In the genomic region with DNA sequence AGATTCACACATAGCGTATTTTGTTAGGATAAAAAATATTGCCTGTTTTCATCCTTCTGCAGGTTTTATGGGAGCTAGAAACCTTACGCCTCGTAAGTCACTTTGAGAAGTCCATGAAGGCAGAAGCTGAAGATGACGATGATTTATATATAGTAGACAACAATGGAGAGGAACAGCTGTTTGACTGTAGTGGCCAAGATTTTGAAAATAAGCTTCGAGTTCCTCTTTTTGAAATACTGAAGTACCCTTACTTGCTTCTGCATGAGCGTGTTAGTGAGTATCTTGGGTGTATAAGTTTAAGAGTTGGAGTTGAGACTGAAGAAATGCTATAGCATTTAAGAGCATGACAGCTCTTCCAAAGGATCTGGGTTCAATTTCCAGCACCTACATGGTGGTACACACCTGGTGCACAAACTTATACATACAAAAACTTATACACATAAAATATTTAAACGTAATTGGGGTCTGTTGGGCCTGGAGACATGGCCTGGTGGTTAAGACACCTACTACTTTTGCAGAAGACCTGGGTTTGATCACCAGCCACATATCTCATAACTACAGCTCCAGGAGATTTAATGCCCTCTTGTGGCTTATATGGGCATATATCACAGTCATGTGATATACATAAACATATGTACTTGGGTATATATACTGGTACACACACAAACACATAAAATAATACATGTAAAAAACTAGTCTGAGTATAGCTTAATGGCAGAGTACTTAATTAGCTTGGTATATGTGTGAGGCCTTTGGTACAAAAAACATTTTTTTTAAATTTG, we compare ENCODE assay signal across 15 mouse cellular contexts. TPM values are rescaled to one million over a fixed set of nuclear protein-coding genes. Genes with fewer than 3 reads are reported as not detected.
DNase-seq lines count a peak whose midpoint lies in the region; ATAC-seq and TF ChIP-seq lines count a peak whose summit lies in the region.
"Had no signal": no experiment of that assay in that cellular context is flagged by ENCODE, and none has a peak within 500 bp of the region (broad histone marks: within the 10 kb centered on the region; RNA-seq: fewer than 3 reads in every experiment).

No protein-coding gene starts in this region.

- TF ChIP-seq POLR2A in liver, adult 2 months (IDR thresholded peaks at IDR 0.05; ENCODE audit: extremely low read depth, insufficient read depth, low read length) = no peak
- TF ChIP-seq POLR2A in kidney, adult 2 months (IDR thresholded peaks at IDR 0.05; ENCODE audit: low read depth, low read length) = no peak

- peak; percentile 9 for DNase-seq in embryonic facial prominence, embryonic 11.5 days (ENCODE audit: low spot score)
- no peak for DNase-seq in embryonic facial prominence, embryonic 10.5 days (ENCODE audit: low spot score)
- peak; percentile 4 for DNase-seq in liver, adult 2 months (ENCODE audit: extremely low read depth, low read depth, low spot score)
- no peak for DNase-seq in kidney, adult 2 months
- no peak for DNase-seq in adipocyte (ENCODE audit: low spot score)
- DNase-seq: cerebellum, adult 2 months; left cerebral cortex, postnatal 4 days; right cerebral cortex, postnatal 25 days; thymus, postnatal 25 days had no signal

- no peak overlapping the region for H3K9ac ChIP-seq in embryonic facial prominence, embryonic 11.5 days (replicated peaks; ENCODE audit: low read length)
- H3K9ac ChIP-seq in liver, adult 2 months (ENCODE audit: low read depth, low read length) = no peak overlapping the region
- H3K9ac ChIP-seq in liver, embryonic 12.5 days = no peak overlapping the region
- H3K9ac ChIP-seq: hindbrain, embryonic 15.5 days; liver, embryonic 15.5 days had no signal

- peaks cover 4% of the 10 kb centered on the region for H3K36me3 ChIP-seq in embryonic facial prominence, embryonic 11.5 days (replicated peaks; ENCODE audit: control insufficient read depth, insufficient read depth, low read depth, low read length)
- peaks cover 82% of the 10 kb centered on the region for H3K36me3 ChIP-seq in embryonic facial prominence, embryonic 10.5 days (replicated peaks)
- H3K36me3 ChIP-seq in liver, adult 2 months (ENCODE audit: control insufficient read depth, insufficient read depth, low read length) = peaks cover 39% of the 10 kb centered on the region
- H3K36me3 ChIP-seq in liver, embryonic 12.5 days = peaks cover 79% of the 10 kb centered on the region
- peaks cover 91% of the 10 kb centered on the region for H3K36me3 ChIP-seq in E14TG2a.4 (ENCODE audit: insufficient read depth, low read length)
- no peaks in the 10 kb centered on the region; the same call in none of the 2 replicates for H3K36me3 ChIP-seq in kidney, adult 2 months (ENCODE audit: control insufficient read depth, insufficient read depth, low read length)

- no peak overlapping the region for H3K4me2 ChIP-seq in embryonic facial prominence, embryonic 11.5 days (ENCODE audit: low read depth, low read length)
- H3K4me2 ChIP-seq in liver, embryonic 12.5 days = no peak overlapping the region
- H3K4me2 ChIP-seq: hindbrain, embryonic 15.5 days; liver, embryonic 15.5 days had no signal

- no peak for ATAC-seq in embryonic facial prominence, embryonic 11.5 days (replicated peaks; ENCODE audit: insufficient number of reproducible peaks, low FRiP score, low TSS enrichment, low read depth)
- ATAC-seq in liver, embryonic 12.5 days = no peak
- peak; percentile 56 for ATAC-seq in monocyte, adult 5-6 weeks (replicated peaks; ENCODE audit: insufficient number of reproducible peaks, low FRiP score, low TSS enrichment, poor library complexity, severe bottlenecking)
- ATAC-seq: activated CD4-positive, CD25-positive, alpha-beta regulatory T cell, adult 4 months had no signal

- 93% methylated on average over 7 of the region's 7 CpGs for WGBS in embryonic facial prominence, embryonic 11.5 days
- 93% methylated on average over 7 of the region's 7 CpGs for WGBS in embryonic facial prominence, embryonic 10.5 days
- 94% methylated on average over 7 of the region's 7 CpGs for WGBS in liver, adult 2 months
- 85% methylated on average over 7 of the region's 7 CpGs for WGBS in liver, embryonic 12.5 days (ENCODE audit: insufficient replicate concordance)
- WGBS in kidney, adult 2 months = 90% methylated on average over 7 of the region's 7 CpGs

- no peaks in the 10 kb centered on the region for H3K9me3 ChIP-seq in embryonic facial prominence, embryonic 11.5 days (replicated peaks; ENCODE audit: control insufficient read depth, low read length)
- no peaks in the 10 kb centered on the region for H3K9me3 ChIP-seq in embryonic facial prominence, embryonic 10.5 days
- H3K9me3 ChIP-seq in liver, embryonic 12.5 days (replicated peaks) = no peaks in the 10 kb centered on the region
- H3K9me3 ChIP-seq in E14TG2a.4 (ENCODE audit: low read length) = no peaks in the 10 kb centered on the region
- H3K9me3 ChIP-seq: hindbrain, embryonic 15.5 days; liver, embryonic 15.5 days had no signal

- TF ChIP-seq CTCF in liver, adult 2 months (IDR thresholded peaks at IDR 0.05; ENCODE audit: low read depth, low read length) = no peak
- TF ChIP-seq CTCF in E14TG2a.4 (conservative IDR thresholded peaks at IDR 0.05; ENCODE audit: low read length) = peak; percentile 19
- no peak for TF ChIP-seq CTCF in kidney, adult 2 months (conservative IDR thresholded peaks at IDR 0.05; ENCODE audit: insufficient read depth, insufficient read length, low read depth, low read length)

- no peaks in the 10 kb centered on the region for H3K4me1 ChIP-seq in embryonic facial prominence, embryonic 11.5 days (ENCODE audit: control insufficient read depth, insufficient read depth, low read length)
- peaks cover 11% of the 10 kb centered on the region for H3K4me1 ChIP-seq in embryonic facial prominence, embryonic 10.5 days
- H3K4me1 ChIP-seq in liver, adult 2 months (ENCODE audit: control insufficient read depth, insufficient read depth, low read length) = peaks cover 3% of the 10 kb centered on the region; the same call in 1 of the 2 replicates
- peaks cover 14% of the 10 kb centered on the region for H3K4me1 ChIP-seq in liver, embryonic 12.5 days
- peaks cover 36% of the 10 kb centered on the region for H3K4me1 ChIP-seq in E14TG2a.4 (replicated peaks; ENCODE audit: low read depth, low read length)
- H3K4me1 ChIP-seq in kidney, adult 2 months (ENCODE audit: control insufficient read depth, insufficient read depth, low read length) = peaks cover 5% of the 10 kb centered on the region; the same call in 1 of the 2 replicates

- H3K4me3 ChIP-seq in embryonic facial prominence, embryonic 11.5 days (ENCODE audit: low read depth, low read length) = no peak overlapping the region
- H3K4me3 ChIP-seq in embryonic facial prominence, embryonic 10.5 days = no peak overlapping the region
- H3K4me3 ChIP-seq in liver, adult 2 months (ENCODE audit: insufficient read depth, low read depth, low read length) = no peak overlapping the region
- no peak overlapping the region for H3K4me3 ChIP-seq in liver, embryonic 12.5 days
- H3K4me3 ChIP-seq in E14TG2a.4 (replicated peaks; ENCODE audit: low read length) = no peak overlapping the region
- H3K4me3 ChIP-seq in kidney, adult 2 months (ENCODE audit: insufficient read depth, low read depth, low read length) = no peak overlapping the region
- H3K4me3 ChIP-seq: hindbrain, embryonic 15.5 days; liver, embryonic 15.5 days had no signal

- H3K79me2 ChIP-seq in liver, adult 2 months (ENCODE audit: control insufficient read depth, insufficient read depth, low read length) = no peaks in the 10 kb centered on the region

- H3K27me3 ChIP-seq in embryonic facial prominence, embryonic 11.5 days (ENCODE audit: control insufficient read depth, insufficient read depth, low read length) = no peaks in the 10 kb centered on the region
- no peaks in the 10 kb centered on the region for H3K27me3 ChIP-seq in embryonic facial prominence, embryonic 10.5 days (replicated peaks; ENCODE audit: low read depth, poor library complexity, severe bottlenecking)
- no peaks in the 10 kb centered on the region for H3K27me3 ChIP-seq in liver, adult 2 months (ENCODE audit: control insufficient read depth, insufficient read depth, low read length)
- no peaks in the 10 kb centered on the region for H3K27me3 ChIP-seq in liver, embryonic 12.5 days (replicated peaks)
- H3K27me3 ChIP-seq in E14TG2a.4 (ENCODE audit: insufficient read depth, low read length) = no peaks in the 10 kb centered on the region
- H3K27me3 ChIP-seq in kidney, adult 2 months (replicated peaks; ENCODE audit: control insufficient read depth, insufficient read depth, low read length) = no peaks in the 10 kb centered on the region; the same call in 1 of the 2 replicates
- H3K27me3 ChIP-seq: hindbrain, embryonic 15.5 days; liver, embryonic 15.5 days had no signal

- no peak overlapping the region for H3K27ac ChIP-seq in embryonic facial prominence, embryonic 11.5 days (replicated peaks; ENCODE audit: low read depth, low read length)
- H3K27ac ChIP-seq in embryonic facial prominence, embryonic 10.5 days (replicated peaks) = no peak overlapping the region
- no peak overlapping the region for H3K27ac ChIP-seq in liver, adult 2 months (replicated peaks; ENCODE audit: insufficient read depth, low read depth, low read length)
- no peak overlapping the region for H3K27ac ChIP-seq in liver, embryonic 12.5 days
- H3K27ac ChIP-seq in kidney, adult 2 months (ENCODE audit: insufficient read depth, low read depth, low read length) = no peak overlapping the region
- H3K27ac ChIP-seq: hindbrain, embryonic 15.5 days; liver, embryonic 15.5 days had no signal

RNA-seq across cellular contexts. Expression of a gene that starts 6.3 kb away (rescaled TPM):
- 10.4 and 11.0 TPM in 2 replicates for polyA plus RNA-seq in embryonic facial prominence, embryonic 11.5 days (2014; fragmentation: Nextera tagmentation; extraction: Ambion mirVana)
- polyA plus RNA-seq in embryonic facial prominence, embryonic 10.5 days (2016; fragmentation: Nextera tagmentation; extraction: Ambion mirVana) = 12.3 and 14.0 TPM in 2 replicates
- total RNA-seq in liver, adult 2 months (2014; rRNA removed) = 13.6 and 13.9 TPM in 2 replicates
- polyA plus RNA-seq in liver, adult 2 months (2012; rRNA removed) = 1.4 and 1.8 TPM in 2 replicates
- 5.7 and 7.8 TPM in 2 replicates for polyA plus RNA-seq in liver, embryonic 12.5 days (2016; fragmentation: Nextera tagmentation; extraction: Ambion mirVana)
- total RNA-seq in monocyte, adult 5-6 weeks (2017) = 97.7 to 134 TPM (median 109 TPM) in 3 replicates
- 3.1 and 3.4 TPM in 2 replicates for polyA plus RNA-seq in kidney, adult 2 months (2012; rRNA removed)

Comparison
In these comparisons a context has a peak if more than half of its experiments do, and no peak if none do; other contexts are left out.
1. DNase-seq: peak in embryonic facial prominence, embryonic 11.5 days (single experiment) and liver, adult 2 months (single experiment); none in embryonic facial prominence, embryonic 10.5 days (single experiment), kidney, adult 2 months (single experiment) and adipocyte (single experiment).